12 mouse cellular contexts compared by ENCODE assay signal in the genomic region with DNA sequence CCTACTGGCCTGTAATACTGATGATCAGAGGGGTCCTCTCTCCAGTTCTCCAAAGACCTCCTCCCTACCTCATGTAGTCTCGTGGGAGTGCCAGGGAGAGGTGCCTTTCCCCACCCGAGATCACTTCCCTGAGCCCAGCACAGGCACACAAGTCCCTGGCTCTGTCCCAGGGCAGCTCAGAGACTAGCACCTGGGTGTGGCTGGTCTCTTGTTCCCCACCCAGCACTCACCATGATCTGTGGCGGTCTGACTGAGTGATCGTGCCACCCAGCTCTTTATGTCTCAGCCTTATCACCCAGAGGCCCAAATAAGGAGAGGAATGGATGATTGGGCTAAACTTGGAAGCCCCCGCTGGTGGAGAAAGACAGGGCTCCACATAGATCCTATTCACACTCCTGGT. TPM values are rescaled to one million over a fixed set of nuclear protein-coding genes. Genes with fewer than 3 reads are reported as not detected.
DNase-seq lines count a peak whose midpoint lies in the region; ATAC-seq and TF ChIP-seq lines count a peak whose summit lies in the region.
"Had no signal": no experiment of that assay in that cellular context is flagged by ENCODE, and none has a peak within 500 bp of the region (broad histone marks: within the 10 kb centered on the region; RNA-seq: fewer than 3 reads in every experiment).

Gene Myl7, minus strand, starts transcription at position 252 of the 400 bp plus-strand sequence.

- no peak within 1 kb of the TSS for H3K27ac ChIP-seq in lung, postnatal 0 days (ENCODE audit: low read length)
- no peak within 1 kb of the TSS for H3K27ac ChIP-seq in embryonic facial prominence, embryonic 13.5 days

- H3K4me2 ChIP-seq in lung, postnatal 0 days (replicated peaks; ENCODE audit: low read depth, low read length): peak within 1 kb of the TSS; percentile 19; the same call in 1 of the 2 replicates
- H3K4me2 ChIP-seq in embryonic facial prominence, embryonic 13.5 days: peak within 1 kb of the TSS; percentile 28

- no peak within 1 kb of the TSS for H3K9ac ChIP-seq in lung, postnatal 0 days (replicated peaks; ENCODE audit: low read depth)
- H3K9ac ChIP-seq in embryonic facial prominence, embryonic 13.5 days: no peak within 1 kb of the TSS

- DNase-seq in lung, postnatal 0 days (ENCODE audit: low spot score): no peak
- DNase-seq in lung, postnatal 36 days: no peak
- DNase-seq in heart, postnatal 36 days: no peak
- no peak for DNase-seq in retina, embryonic 14.5 days (ENCODE audit: low spot score)
- no peak for DNase-seq in ovary, postnatal 10 days (ENCODE audit: low spot score)
- DNase-seq: kidney, adult 2 months; right cerebral cortex, postnatal 14 days; thymus, postnatal 25 days had no signal

- no peak within 1 kb of the TSS for H3K4me3 ChIP-seq in lung, postnatal 0 days (ENCODE audit: low read depth, low read length)
- H3K4me3 ChIP-seq in embryonic facial prominence, embryonic 13.5 days: no peak within 1 kb of the TSS

- no peaks in the 10 kb centered on the region for H3K27me3 ChIP-seq in lung, postnatal 0 days (replicated peaks; ENCODE audit: insufficient read depth, low read length)
- peaks cover 17% of the 10 kb centered on the region for H3K27me3 ChIP-seq in embryonic facial prominence, embryonic 13.5 days

- no peaks in the 10 kb centered on the region for H3K36me3 ChIP-seq in lung, postnatal 0 days (ENCODE audit: insufficient read depth, low read length)
- H3K36me3 ChIP-seq in embryonic facial prominence, embryonic 13.5 days: no peaks in the 10 kb centered on the region

- no peak for TF ChIP-seq CTCF in lung, postnatal 0 days (IDR thresholded peaks at IDR 0.05)

- ATAC-seq in lung, postnatal 0 days: no peak
- no peak for ATAC-seq in embryonic facial prominence, embryonic 13.5 days (ENCODE audit: insufficient number of reproducible peaks, insufficient read depth, low FRiP score, low TSS enrichment, low read depth)
- ATAC-seq in megakaryocyte progenitor cell, adult 5-6 weeks (replicated peaks; ENCODE audit: poor library complexity): peak; percentile 74

- no peaks in the 10 kb centered on the region for H3K9me3 ChIP-seq in lung, postnatal 0 days (ENCODE audit: low read length)
- no peaks in the 10 kb centered on the region for H3K9me3 ChIP-seq in embryonic facial prominence, embryonic 13.5 days

- no peak for TF ChIP-seq EP300 in lung, postnatal 0 days (IDR thresholded peaks at IDR 0.05)

- H3K4me1 ChIP-seq in lung, postnatal 0 days (ENCODE audit: insufficient read depth, low read depth, low read length): peaks cover 9% of the 10 kb centered on the region; the same call in 1 of the 2 replicates
- H3K4me1 ChIP-seq in embryonic facial prominence, embryonic 13.5 days: peaks cover 40% of the 10 kb centered on the region

- WGBS in lung, postnatal 0 days: 40% methylated on average over 5 of the region's 5 CpGs
- WGBS in embryonic facial prominence, embryonic 13.5 days: 69% methylated on average over 5 of the region's 5 CpGs

- intact Hi-C loops in heart, postnatal 36 days (cut with DNase I): no loop called here

RNA-seq across cellular contexts. Expression of gene Myl7, which starts in this region (rescaled TPM):
- 327 and 405 TPM in 2 replicates for polyA plus RNA-seq in lung, postnatal 0 days (2015; fragmentation: Nextera tagmentation; extraction: Ambion mirVana)
- 1.3 and 10.3 TPM in 2 replicates for polyA plus RNA-seq in embryonic facial prominence, embryonic 13.5 days (2015; fragmentation: Nextera tagmentation; extraction: Ambion mirVana)
- total RNA-seq in heart, postnatal 36 days (2021): 100 to 1,000 TPM; 502 to 735 TPM
- not detected in 2 replicates for total RNA-seq in megakaryocyte progenitor cell, adult 5-6 weeks (2015)
- not detected in 2 replicates for total RNA-seq in megakaryocyte progenitor cell, adult 5-6 weeks (2017)
- total RNA-seq: left cerebral cortex, postnatal 14 days had no signal
- polyA plus RNA-seq: frontal cortex, adult 2 months had no signal

Comparison
In these comparisons a context has a peak if more than half of its experiments do, and no peak if none do; other contexts are left out.
1. RNA of gene Myl7 (total RNA-seq): 502 to 735 TPM in heart, postnatal 36 days; not detected in megakaryocyte progenitor cell, adult 5-6 weeks; every median in the first group is over 100 times any median in the second.
2. RNA of gene Myl7 (polyA plus RNA-seq): 327 to 405 TPM in lung, postnatal 0 days; 1.3 to 10.3 TPM in embryonic facial prominence, embryonic 13.5 days; every median in the first group is over 10 times any median in the second.
3. Peak in ATAC-seq in megakaryocyte progenitor cell, adult 5-6 weeks; RNA of the gene not detected or under 1 TPM.